Mouse (Mus musculus) adrenal gland, postnatal 4 days (tissue): ENCODE results near the gene Mdk. TPM values are rescaled to one million over a fixed set of nuclear protein-coding genes. Genes with fewer than 3 reads are reported as not detected.

ENCODE experiments used
- DNase-seq, 2 experiments: peaks; one replicate each; pipeline ENCODE4 v3.0.0; 2021 to 2022; ENCODE audit warnings: low spot score in 2 of 2, mixed read lengths in 2 of 2
- long read RNA-seq, 2 experiments: library from polyadenylated mRNA; stranded (forward); transcript quantifications; one replicate each; pipeline ENCODE4 v2.0.0; 2021
- total RNA-seq, 2 experiments: library from RNA; stranded (reverse); gene quantifications; 2 replicates each; pipeline ENCODE4 v1.2.3; 2021

Mdk gene
- total RNA-seq = 100 to 1,000 TPM in 1 of 2 experiments, 10 to 100 TPM in 1; 79.3 to 138 TPM
- long read RNA-seq, experiment 1, transcript Mdk-202 (5 exons, 773 nt) = major isoform, 41 of 50 reads
- long read RNA-seq, experiment 1, partial matches to known transcripts = 3 of 50 reads
- long read RNA-seq, experiment 1, other reads (novel, unspliced or antisense) = 2 of 50 reads
- long read RNA-seq, experiment 2, transcript Mdk-202 (5 exons, 773 nt) = major isoform, 39 of 70 reads
- long read RNA-seq, experiment 2, transcript Mdk-201 (5 exons, 1,054 nt) = minor isoform, 5 of 70 reads
- long read RNA-seq, experiment 2, transcript Mdk-203 (5 exons, 714 nt) = minor isoform, 5 of 70 reads
- long read RNA-seq, experiment 2, partial matches to known transcripts = 15 of 70 reads
- long read RNA-seq, experiment 2, other reads (novel, unspliced or antisense) = 5 of 70 reads

DNA sequence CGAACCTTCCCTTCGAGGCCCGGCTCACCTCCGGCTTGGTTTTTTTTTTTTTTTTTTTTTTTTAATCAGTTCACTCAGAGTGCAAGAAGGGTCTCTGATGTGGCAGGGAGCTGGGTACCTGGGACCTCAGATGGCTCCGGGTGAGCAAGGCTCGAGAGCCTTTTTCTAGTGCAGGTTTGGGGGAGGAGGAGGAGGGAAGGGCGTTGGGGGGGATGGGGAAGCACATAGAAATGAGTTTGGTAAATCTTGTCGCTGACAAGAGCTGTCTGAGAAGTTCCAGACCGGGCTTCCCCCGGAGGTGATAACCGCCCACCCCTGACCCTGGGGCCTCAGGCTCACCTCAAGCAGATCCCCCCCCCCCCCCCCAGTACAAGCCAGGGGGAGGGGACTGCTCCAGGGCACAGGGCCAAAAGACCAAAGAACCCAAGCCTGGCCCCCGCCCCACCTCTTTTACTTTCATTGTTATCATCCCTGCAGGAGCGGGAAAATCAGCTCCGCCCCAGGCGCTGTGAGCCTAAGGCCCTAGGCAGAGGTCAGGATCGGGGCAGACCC is at the start of gene Mdk:
Gene Mdk (minus strand): TSS at position 138 of the 552 bp plus-strand sequence.
- DNase-seq = no peak

DNA sequence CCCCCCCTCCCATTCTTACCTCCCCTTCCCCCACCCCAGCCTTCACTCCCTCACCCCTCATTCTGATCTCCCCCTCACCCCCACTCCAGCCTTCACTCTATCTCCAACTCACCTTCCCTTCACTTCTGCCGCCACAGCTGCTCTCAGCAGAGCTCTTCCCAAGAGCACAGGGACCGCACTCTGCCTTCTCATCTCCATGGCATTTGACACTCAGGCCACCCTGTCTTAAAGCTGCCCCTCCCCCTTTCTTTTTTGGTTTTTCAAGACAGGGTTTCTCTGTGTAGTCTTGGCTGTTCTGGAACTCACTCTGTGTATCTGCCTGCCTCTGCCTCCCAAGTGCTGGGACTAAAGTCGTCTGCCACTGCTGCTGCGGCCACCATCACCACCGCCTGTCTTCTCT is 48.7 kb upstream of the Mdk start:
- DNase-seq = no peak

DNA sequence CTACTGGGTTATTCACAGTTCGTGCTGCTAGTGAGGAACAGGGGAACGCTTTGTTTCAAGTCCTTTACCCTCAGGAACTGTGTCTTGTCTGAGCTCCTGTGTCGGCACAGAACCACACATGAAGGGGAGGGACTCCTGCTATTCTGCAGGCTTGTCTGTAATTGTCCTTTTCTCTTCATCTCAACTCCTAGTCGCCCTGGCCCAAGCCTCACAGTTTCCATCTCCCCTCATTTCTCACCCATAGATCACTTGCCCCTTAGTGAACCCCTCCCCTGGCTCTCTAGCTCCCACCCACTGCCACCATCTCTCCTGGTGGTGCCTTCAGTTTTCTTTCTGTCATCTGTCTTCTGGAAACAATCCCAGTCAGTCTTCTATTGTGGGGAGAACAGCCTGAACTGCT is 48.1 kb upstream of the Mdk start:
- no peak for DNase-seq

DNA sequence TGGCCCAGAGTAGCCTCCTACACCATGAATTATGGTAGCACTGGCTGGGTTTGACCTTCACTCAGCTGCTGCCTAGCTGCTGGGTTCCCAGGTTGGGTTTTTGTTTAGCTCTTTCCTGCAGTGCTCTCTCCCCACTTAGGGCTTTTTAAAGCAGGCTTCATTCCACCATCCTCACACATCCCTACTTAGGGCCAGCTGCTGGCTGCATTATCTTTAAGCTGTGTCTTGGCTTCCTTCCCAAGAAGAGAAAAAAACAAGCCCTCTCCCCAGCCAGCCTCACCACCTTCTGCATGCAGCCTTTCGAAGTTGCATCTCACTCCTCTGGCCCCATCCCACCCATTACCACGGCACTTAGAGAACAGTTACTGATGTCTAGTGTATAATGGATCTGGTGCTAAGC is 46.5 kb upstream of the Mdk start:
- no peak for DNase-seq

DNA sequence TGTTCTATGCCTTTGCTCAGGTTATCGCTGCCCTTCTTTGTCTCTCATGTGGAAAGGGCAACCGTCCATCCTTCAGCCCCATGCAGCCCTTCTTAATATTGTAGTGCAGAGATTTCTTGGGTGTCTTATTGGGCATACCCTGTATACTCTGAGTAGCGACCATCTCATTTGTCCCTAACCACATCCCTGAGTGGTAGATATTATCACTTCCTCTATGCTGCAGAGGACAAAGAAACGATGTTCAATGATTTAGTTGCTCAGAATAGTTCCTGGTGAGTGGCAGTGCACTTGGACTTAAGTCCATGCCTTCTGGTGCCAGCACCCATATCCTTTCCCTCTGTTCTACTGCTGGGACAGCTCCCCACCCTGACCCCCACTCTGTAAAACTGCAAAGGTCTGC is 45.9 kb upstream of the Mdk start:
- no peak for DNase-seq

DNA sequence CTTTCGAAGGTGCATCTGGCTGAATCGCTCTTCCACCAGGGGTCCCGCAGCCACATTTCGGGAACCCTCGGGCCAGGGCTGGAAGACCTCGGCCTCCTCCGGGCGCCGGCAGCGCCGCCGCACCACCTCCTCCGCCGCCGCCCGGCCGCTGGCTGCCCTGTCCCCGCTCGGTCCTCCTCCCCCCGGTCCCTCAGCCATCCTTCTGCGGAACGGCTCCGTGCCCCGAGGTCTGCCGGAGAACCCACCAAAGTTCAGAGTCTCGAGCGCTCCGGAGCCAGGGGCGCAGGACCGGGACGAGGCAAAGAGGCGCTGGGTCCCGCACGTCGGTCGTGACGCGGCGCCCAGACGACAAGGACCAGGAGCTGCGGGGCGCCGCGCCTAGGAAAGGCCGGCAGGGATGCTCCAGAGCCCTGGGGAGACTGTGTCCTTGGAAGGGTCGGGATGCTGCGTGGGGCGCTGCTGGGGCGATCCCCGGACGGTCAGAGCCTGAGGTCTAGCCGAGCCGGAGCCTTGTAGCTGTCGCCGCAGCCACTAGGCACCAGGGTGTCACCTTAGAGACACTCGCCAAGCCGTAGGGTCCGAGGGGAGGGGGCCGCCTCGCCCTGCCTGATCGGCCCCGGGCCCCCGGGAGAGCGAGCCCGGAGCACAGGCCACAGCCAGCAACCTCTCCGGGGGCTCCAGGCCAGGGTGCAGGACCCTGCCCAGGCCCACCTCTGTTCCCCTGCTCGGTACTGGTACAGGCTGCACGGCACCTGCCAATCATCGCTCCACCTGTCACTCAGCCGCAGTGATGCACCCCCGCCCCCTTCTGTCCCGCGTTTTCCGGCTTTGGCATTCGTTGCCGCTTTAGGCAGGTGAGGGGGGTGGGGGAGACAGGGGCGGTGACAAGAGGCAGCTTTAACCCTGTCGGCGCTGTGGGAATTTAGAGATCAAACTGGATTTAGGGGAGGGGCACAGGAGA is 43.8 kb upstream of the Mdk start, which contains the start of gene Dgkz:
Gene Dgkz (minus strand): TSS at position 284 of the 961 bp plus-strand sequence.
- no peak for DNase-seq

DNA sequence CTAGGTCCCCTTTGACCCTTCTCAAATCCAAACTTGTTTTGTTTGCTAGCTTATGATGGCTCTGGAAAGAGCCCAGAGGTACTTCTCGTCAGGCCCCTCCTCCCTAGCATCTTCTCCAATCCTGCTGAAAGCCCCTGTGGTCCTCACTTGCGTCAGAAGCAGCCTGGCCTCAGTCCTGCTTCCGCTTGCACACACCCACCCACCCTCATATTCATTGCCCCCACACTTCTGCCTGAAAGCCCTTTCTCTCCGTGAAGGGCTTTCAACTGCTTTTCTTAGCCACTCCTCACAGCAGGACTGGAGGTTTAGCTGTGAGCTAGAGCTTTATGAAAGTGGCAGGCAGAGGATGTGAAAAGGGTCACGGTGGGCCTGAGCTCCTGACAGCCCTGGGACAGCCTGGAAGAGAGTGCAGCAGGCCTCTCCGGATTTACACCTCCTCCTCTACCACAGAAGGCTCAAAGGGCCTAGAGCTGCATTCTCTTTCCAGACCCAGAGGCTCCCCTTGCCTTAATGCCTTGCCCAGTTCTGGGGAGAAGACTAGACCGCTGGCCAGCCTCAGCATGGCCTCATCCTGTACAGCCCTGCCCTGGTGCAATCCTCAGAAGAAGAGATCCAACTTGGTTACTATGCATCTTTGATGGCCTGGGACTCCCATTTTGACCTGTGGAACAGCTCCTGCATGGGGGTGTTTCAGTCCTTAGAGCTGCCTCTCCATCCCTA is 41.5 kb upstream of the Mdk start:
- no peak for DNase-seq

DNA sequence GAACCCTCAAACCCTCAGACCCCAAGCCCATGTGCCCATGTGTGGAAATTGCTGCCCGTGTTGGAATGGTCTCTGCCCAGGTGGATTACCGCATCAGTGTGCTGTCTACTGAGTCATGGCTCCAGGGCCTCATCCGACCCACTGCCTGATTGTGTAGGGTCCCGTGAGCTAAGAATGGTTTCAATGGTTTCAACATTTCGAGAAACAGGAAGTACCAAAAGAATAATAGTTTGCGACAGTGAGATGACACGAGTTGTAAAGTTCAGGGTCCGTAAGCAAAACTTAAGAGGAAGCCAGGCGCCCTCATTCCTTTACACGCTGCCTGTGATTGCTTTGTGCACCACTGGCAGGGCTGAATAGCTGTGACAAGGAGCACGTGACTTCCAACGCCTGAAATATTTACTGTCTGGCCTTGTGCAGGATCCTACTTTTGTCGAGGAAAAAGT is 40.0 kb upstream of the Mdk start:
- DNase-seq = no peak

DNA sequence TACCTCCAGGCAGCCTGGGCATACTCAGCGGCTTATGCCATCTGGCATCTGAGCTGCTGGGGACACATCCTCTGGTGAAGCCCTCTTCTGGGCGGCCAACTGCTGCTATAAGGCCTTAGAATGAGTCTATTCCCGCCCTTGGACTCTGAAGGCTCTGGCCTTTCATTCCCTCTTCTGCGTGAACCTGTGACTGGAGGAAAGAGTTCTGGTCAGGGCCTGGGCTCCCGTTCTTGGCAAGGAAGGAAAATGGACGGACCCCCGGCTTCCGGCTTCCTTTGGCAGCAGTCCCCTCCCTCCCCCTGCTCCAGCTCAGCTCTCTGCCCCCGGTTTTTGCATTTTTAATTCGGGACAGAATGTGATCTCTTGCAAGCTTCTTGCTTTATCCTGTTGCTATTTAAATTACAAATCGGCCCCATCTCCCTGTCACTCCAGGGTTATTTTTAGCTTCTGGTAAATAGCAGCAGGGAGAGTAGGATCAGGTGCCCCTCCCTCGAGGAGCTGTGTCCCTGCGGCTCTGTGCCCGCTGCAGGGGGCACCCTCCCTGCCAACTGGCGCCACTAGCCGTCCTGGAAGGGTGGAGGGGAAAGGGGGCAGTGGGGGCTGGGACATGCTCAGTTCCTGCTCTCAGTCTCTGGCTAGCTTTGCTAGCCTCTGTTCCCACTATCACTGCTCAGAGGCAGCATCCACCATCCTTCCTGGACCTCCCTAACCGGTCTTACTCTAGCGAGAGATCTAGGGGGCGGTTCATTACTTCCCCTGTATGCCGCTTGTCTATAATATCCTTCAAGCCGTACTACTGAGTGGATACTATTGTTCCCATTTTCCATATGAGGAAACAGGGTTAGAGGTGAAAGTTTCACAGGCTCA is 39.4 kb upstream of the Mdk start:
- DNase-seq = no peak

DNA sequence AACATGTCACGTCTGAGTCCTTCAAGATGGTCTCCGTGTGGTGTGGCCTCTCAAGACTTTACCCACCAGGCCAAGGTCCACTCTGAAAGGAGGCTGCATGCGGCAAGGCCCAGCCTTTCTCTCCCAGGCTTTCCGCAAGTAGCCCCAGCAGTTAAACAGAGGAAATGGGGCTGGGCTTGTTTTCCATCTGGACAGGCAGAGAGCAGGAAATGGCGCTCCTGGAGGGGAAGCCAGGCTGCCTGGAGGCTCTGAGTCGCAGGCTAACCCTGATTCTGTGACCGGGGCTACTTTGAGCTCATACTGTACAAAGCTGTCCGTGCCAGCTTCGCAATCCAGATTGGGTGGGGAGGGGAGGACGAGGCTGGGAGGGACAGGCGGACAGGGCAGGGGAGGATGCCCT is 35.9 kb upstream of the Mdk start:
- no peak for DNase-seq

DNA sequence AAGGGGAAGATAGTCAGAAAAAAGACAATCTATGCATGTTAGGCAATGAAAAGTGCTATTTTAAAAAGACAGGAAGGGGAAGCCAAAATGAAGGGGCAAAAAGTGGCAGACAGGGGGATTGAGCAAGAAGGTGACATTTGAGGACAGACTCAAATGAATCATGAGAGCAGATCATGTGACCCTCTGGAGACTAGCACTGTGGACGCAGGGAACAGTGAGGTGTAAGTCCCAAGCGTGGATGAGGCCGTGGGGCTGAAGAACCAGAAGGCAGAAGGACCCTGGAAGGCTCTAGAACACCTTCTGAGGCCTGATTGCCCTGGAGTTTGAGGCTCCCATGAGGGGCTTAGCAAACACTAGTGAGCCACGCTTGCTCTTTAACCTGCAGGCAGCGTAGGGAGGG is 34.3 kb upstream of the Mdk start:
- no peak for DNase-seq

DNA sequence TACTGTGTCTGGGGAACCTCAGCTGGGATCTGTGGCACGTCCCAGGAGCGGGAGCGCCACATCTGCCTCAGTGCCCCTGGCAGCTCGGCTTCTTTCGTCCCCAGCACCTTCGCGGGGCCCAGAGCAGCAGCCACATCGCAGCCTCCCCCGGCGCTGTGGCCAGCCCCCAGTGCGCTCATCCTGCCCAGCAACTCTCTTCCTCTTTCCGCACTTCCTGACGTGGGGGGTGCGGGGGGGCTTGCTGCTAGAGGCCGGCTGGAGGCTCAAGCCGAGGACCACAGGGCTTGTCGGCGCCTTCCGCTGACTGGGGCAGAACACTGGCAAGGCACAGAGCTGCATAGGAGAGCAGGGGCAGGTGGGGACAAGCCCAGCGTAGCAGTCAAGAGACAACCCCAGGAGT is 33.3 kb upstream of the Mdk start:
- no peak for DNase-seq

DNA sequence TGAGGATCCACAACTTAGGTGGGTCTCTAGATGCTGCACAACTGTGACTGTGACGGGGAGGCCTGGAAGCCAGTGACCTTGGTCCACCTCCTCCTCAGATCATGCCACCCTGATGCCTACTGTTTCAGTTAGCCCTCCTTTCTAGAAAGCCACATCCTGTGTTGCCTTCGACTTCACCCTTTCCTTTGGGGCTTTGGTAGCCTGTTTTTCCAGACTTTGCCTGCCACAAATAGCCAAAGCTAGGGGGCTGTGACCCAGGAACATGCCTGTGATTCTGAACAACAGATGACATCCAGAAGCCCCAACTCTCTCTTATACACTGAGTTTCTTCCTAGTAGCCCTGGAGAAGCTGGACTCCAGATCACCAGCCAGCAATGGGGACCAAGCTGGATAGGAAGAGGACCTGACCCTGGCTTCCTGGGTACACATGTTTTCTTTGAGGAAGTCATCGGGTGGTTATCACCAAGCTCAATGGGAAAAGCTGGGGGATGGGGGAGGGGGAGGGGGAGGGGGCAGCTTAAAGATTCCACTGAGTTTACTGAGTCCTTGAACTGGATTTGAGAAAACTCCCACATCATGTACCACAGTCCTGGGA is 32.6 kb upstream of the Mdk start:
- no peak for DNase-seq

DNA sequence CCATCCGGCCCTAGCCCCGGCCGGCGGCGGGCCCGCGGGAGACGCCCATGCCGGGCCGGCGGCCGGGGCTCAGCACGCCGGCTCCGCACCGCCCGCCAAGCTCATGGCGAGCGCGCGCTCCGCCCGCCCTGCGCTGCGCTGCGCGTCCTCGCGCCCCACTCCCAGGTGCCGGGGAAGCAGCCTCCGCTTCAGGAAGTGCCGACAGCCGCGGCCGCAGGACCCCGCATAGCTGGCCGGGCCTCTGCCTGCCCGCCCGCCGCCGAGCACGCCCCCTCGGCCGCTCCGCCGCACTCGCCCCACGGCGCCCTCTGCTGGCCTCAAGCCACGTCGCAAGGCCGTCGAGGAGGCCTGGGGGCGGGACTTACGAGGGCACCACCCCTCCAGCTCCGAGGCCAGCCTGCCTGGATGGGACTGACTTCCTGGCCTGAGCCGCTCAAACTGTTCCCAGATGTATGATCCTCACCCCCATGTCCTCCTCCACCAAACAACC is 31.4 kb upstream of the Mdk start:
- DNase-seq = peak; percentile 96 to 98

DNA sequence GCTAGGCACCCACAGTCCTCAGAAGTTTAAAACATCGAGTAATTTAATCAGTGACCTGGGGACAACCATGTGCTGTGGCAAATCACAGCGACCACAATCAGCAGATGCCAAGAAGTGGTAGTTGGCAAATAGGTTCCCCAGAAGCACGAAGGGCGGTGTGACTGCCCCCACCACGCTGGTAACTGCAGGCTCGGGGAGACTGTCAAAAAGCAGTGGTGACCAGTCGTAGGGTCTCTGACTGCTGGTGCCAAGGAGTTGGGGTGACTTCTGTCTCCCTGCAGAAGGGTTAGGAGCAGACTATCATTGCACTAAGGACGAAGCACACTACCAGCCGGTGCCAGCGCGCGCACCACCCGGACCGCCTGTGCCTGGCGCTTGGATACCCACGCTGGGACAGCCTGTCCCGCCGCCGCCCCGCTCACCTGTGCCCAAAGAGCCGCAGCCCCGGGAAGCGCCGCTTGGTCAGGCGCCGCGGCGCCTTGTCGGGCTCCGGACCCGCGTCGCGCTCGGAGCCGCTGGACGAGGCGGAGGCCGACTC is 30.8 kb upstream of the Mdk start:
- no peak for DNase-seq

DNA sequence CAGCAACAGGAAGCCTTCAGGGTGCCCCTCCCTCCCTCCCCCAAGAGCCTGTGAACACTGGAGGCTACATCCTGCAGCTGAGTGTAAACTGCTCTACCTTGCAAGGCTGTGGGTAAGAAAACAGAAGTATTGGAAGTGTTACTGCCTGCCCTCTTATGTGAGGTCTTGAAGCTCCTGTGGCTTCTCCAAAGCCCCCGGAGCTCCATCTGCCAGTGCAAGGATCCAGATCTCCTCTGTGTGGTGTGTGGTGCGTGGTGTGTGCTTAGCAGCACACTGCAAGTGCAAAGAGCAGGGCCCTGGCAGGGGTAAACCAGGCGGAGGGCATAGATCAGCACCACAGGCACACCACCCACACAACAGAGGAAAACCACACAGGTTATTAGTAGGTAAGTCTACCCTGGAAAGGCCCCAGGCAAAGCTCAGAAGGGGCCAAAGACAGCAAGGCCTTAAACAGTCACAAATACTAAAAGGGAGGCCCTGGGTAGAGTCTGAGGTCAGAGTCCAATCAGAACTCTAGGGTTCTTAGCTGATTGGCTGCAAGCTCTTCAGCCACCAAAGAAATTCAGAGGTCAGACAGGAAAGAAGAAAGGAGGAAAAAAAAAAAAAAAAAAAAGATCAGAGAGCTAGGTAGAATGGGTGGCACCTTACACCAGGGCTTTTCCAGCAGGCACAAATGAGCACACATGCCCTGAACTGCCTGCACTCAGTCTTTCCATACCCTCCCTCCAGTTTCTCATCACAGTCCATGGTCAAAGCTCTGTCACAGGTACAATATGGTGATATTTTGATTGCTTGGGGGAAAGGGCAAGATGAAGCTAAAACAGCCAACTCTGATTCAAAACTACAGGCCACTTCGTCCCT is 30.0 kb upstream of the Mdk start:
- no peak for DNase-seq

DNA sequence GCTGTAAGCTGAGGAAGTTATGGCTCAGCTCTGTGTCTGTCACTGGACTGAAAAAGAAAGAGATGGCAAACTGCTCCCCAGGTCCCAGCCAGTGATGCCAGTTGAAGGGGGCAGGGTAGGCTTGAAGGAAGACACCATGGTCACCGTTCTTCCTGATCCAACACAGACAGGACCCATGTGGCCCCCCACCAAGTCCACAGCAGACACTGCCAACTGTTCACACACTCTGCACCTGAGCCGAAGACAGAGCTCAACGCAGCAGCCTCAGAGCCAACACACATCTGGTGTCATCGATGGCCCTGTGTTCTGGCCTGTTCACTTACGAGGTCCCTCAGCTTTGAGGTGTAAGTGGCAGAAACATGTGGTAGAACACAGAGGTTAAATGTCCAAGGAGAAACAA is 28.4 kb upstream of the Mdk start:
- no peak for DNase-seq
